Mouse (Mus musculus) macrophage (primary cell): ENCODE data around the gene Mef2a. TPM values are rescaled to one million over a fixed set of nuclear protein-coding genes. Genes with fewer than 3 reads are reported as not detected.

Source experiments
- H3K27ac ChIP-seq: fragments of 350-480 bp; formaldehyde crosslinking; 2 replicates; pipeline ENCODE4 v1.9.0; 2021
- H3K36me3 ChIP-seq: fragments of 350-480 bp; formaldehyde crosslinking; 2 replicates; pipeline ENCODE4 v1.9.0; 2021; ENCODE audit errors: inconsistent target
- H3K4me3 ChIP-seq: fragments of 350-480 bp; formaldehyde crosslinking; 2 replicates; pipeline ENCODE4 v1.9.0; 2021; ENCODE audit errors: inconsistent target
- H3K79me2 ChIP-seq: fragments of 350-480 bp; formaldehyde crosslinking; 2 replicates; pipeline ENCODE4 v1.9.0; 2021; ENCODE audit errors: inconsistent target
- WGBS: methylation state at CpG from one replicate; pipeline ENCODE4 v1.1.7; 2026; ENCODE audit warnings: inconsistent platforms; ENCODE audit not compliant: missing documents; 5-methylcytosine and 5-hydroxymethylcytosine counted together
- polyA plus RNA-seq: library from polyadenylated mRNA; stranded (reverse); fragments of 250-400 nt; gene quantifications from 3 replicates; pipeline ENCODE4 v1.2.4, GENCODE M21; 2018; ENCODE audit warnings: inconsistent platforms

Gene Mef2a
- polyA plus RNA-seq, 1 experiment from 2014 or later = 57.0 TPM

DNA sequence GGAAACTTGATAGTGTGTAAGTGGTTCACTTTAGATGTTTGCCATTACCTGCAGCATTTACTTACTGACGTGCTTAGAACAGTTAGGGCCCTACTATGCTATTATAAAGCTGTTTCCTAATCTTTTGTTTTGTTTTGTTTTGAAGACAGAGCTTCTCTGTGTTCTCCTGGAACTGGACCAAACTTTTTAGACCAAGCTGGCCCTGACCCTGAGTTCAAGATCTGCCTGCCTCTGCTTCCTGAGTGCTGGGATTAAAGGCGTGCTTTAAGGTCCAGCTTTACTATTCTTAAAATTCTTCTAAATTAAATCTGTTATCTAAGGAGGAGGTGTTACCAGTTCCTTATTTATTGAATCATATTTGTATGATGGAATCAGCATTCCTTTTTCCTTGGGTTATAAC is 126.6 kb downstream of the Mef2a start:
- H3K4me3 ChIP-seq = no peak overlapping the region
- no peak overlapping the region for H3K27ac ChIP-seq
- H3K79me2 ChIP-seq = peaks cover 88% of the 10 kb centered on the region
- peaks cover 5% of the 10 kb centered on the region for H3K36me3 ChIP-seq
- 93% methylated on average over 2 of the region's 2 CpGs for WGBS

DNA sequence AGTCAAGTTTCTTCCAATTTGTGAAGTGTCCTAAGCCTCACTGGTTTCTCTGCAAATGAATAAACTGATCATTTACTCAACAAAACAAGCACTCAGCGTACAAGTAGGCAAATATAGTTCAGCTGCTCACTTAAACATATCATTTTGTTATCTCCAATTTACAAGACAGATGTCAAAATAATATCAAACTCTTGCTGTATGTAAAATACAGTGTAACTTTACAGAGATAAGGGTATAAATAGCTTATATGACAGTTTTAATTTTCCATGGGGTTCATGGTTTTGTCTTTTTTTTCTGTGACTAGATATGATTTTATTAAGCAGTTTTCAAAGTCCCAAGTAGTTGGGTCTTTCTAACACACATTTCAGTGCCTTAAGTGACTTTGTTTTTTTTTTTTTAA is 127.4 kb downstream of the Mef2a start:
- Histone ChIP-seq H3K4me3 (no peak overlapping the region), H3K36me3 (peaks cover 2% of the 10 kb centered on the region), H3K79me2 (peaks cover 88% of the 10 kb centered on the region), H3K27ac (no peak overlapping the region)
- WGBS = 100% methylated on average over 1 of the region's 1 CpGs

- Histone ChIP-seq H3K36me3 (no peaks in the 10 kb centered on the region; the same call in none of the 2 replicates), H3K4me3 (no peak overlapping the region), H3K27ac (no peak overlapping the region), H3K79me2 (peaks cover 88% of the 10 kb centered on the region)
- 35% methylated on average over 4 of the region's 4 CpGs for WGBS
Measured at GRCm38 (mm10) chr7:67243894-67244282, 128.8 kb downstream of the Mef2a start.

DNA sequence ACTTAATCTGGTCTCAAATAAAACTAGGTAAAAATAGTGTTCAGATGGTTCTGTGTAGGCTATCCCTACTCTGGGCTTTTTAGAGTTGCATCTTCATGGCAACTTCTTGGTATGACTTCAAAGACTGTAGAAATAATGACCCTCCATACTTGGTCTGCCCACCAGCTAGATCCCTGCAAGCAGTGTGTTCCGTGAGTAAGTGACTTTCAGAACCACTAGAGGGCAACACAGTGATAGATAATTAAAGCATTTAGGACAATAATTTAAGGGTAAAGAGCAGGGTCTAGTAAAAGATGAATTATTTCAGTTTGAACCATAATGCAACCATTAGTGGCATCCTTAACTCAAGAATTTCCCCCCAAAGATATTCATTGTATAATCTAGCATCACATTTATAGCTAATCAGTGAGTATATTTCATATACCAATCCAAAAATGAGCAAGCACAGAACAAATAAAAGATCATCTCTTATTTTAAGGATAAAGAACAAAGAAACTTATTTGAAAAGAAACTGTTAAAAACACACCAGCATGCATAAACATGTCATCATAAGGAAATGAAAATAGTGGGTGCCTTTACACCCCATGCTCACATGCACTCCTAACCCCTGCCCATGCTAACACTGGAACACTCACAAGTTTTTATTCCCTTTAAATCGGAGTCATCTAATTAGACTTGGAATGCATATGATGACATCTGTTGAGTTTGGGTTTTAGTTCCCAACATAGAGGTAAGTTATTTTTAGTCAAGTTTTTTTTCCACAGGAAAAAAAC is 129.4 kb downstream of the Mef2a start:
- Histone ChIP-seq H3K36me3 (peaks cover under 1% of the 10 kb centered on the region), H3K79me2 (peaks cover 88% of the 10 kb centered on the region), H3K4me3 (no peak overlapping the region), H3K27ac (peak overlapping the region; percentile 52; the same call in 1 of the 2 replicates)
- WGBS = 64% methylated on average over 2 of the region's 2 CpGs

DNA sequence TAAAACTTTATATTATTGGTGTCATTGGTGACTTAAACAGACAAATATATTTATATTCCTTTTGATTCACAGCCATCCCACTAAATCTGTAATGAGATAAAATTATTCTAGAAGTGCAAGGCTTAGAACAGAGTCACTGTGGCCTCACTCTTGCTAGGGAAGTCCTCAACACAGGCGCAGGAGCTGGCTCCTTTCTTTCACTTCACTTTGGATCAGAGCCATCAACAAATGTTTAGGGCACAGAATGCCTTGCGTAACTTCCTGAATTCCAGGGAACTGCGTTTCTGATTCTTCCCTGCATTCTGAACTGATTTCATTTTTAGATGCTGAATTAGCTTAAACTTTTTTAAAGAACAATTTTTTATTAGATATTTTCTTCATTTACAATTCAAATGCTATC is 130.7 kb downstream of the Mef2a start:
- peaks cover 14% of the 10 kb centered on the region; the same call in 1 of the 2 replicates for H3K36me3 ChIP-seq
- 5% methylated on average over 3 of the region's 3 CpGs for WGBS
- peak overlapping the region; percentile 52 for H3K27ac ChIP-seq
- peaks cover 83% of the 10 kb centered on the region for H3K79me2 ChIP-seq
- H3K4me3 ChIP-seq = no peak overlapping the region

GRCm38 (mm10) chr7:67237752-67238151 is 134.9 kb downstream of the Mef2a start:
- H3K36me3 ChIP-seq = peaks cover 55% of the 10 kb centered on the region
- H3K79me2 ChIP-seq = peaks cover 44% of the 10 kb centered on the region
- 42% methylated on average over 2 of the region's 2 CpGs for WGBS
- H3K27ac ChIP-seq = no peak overlapping the region
- H3K4me3 ChIP-seq = no peak overlapping the region

DNA sequence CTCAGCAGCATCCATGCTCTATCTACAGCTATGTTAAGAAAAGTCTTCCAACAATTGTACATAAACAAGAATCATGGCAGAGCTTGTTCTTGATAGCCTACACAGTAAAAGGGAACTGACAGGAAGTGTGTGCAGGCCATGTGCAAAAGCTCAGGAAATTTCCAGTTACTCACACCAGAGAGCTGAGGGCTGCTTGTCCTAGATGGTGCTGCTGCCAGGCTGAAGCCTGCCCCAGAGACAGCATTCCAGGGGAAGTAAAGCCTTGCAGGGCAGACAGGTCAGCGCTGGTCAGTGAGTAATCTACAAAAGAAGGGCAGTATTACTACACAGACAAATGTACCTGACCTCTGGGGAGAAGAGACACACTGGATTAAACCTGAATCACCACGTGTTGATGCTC is 136.3 kb downstream of the Mef2a start:
- Histone ChIP-seq H3K4me3 (no peak overlapping the region), H3K36me3 (peaks cover 67% of the 10 kb centered on the region), H3K79me2 (peaks cover 39% of the 10 kb centered on the region), H3K27ac (no peak overlapping the region)
- 92% methylated on average over 2 of the region's 2 CpGs for WGBS

DNA sequence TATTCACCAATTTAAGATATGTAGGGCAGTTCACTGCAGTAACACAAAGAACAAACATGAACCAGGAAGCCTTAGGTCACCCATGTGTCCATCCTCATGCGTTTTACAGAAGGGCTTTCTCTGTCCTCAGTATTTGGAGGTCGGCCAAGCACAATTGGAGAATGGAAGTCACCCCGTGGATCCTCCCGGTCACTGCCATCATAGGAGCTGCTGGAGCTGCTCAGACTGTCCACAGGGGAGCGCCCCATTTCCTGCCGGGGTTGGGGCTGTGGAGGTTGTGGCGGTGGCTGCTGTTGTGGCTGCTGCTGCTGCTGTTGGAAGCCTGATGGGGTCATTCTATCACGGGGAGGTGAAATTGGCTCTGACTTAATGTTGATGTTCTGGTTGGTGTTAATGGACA is 137.9 kb downstream of the Mef2a start:
- Histone ChIP-seq H3K27ac (no peak overlapping the region), H3K4me3 (no peak overlapping the region), H3K79me2 (peaks cover 24% of the 10 kb centered on the region; the same call in 1 of the 2 replicates), H3K36me3 (peaks cover 67% of the 10 kb centered on the region)
- 91% methylated on average over 8 of the region's 8 CpGs for WGBS

- H3K4me3 ChIP-seq = no peak overlapping the region
- H3K27ac ChIP-seq = no peak overlapping the region
- H3K79me2 ChIP-seq = peaks cover under 1% of the 10 kb centered on the region; the same call in 1 of the 2 replicates
- 95% methylated on average over 14 of the region's 14 CpGs for WGBS
- peaks cover 58% of the 10 kb centered on the region for H3K36me3 ChIP-seq
Measured at GRCm38 (mm10) chr7:67232504-67232903, 140.2 kb downstream of the Mef2a start.

DNA sequence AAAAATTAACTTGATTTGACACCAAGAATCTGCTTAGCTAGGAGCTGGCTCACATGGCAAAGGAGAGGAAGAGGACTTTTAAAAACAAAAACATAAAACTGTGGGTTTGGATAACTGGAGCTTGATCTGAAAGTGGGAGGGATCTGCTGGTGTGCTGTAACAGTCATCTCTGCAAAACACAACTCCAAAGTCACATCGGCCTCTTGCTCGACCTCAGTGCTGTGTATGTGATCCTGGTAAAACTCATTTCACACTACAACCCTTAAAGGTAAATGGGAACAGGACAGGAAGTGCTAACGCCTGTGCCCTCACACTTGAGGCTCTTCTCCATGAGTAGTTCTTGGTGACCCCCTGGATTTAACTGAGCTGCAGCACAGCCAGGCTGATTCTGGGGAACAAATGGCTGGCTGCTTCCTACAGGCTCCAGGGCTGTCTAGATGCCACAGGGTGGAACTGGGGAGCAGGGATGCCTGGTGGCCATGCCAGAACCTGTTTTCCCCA is 142.0 kb downstream of the Mef2a start:
- peaks cover 45% of the 10 kb centered on the region for H3K36me3 ChIP-seq
- H3K27ac ChIP-seq = no peak overlapping the region
- WGBS = 86% methylated on average over 3 of the region's 3 CpGs
- H3K4me3 ChIP-seq = no peak overlapping the region
- no peaks in the 10 kb centered on the region for H3K79me2 ChIP-seq

DNA sequence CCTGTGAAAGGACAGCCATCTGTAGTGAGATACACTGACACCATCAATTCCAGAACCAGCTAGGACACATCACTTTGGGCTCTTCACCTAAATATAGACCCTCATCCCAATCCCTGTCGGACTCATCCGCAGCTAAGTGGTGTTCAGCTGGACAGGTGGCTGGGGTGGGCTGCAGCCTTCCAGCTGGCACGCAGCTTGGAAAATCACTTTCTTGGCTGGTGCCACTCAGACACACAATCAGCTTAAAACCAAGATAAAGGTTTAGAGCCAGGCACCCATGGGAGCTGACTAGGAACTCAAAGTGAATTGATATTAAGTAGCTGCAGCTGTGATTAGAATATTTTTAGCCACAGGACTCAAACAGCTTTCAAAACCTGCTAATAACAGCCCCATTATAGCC is 142.4 kb downstream of the Mef2a start:
- H3K4me3 ChIP-seq = no peak overlapping the region
- H3K27ac ChIP-seq = no peak overlapping the region
- H3K79me2 ChIP-seq = no peaks in the 10 kb centered on the region
- WGBS = 95% methylated on average over 3 of the region's 3 CpGs
- H3K36me3 ChIP-seq = peaks cover 41% of the 10 kb centered on the region

DNA sequence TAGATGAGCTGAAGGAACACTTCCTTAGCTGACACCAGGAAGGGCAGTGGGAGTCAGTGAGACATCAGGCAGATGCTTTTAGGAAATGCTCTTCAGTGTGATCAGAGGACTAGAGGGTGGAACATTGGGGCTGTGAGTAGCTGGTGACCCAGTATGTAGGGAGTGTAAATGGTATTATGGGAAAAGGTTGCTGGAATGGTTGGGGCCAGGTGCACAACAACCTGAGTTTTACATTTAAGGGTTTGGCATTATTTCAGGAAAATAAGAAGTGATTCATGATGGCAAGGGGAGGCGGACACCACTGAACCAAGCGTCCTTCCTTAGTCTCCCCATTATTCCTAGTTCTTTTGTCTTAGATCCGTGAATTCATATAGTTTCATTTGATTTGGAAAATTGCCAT is 143.0 kb downstream of the Mef2a start:
- H3K36me3 ChIP-seq = peaks cover 35% of the 10 kb centered on the region
- H3K4me3 ChIP-seq = no peak overlapping the region
- no peak overlapping the region for H3K27ac ChIP-seq
- WGBS = 94% methylated on average over 3 of the region's 3 CpGs
- H3K79me2 ChIP-seq = no peaks in the 10 kb centered on the region

GRCm38 (mm10) chr7:67228891-67229602 is 143.6 kb downstream of the Mef2a start:
- H3K36me3 ChIP-seq = peaks cover 29% of the 10 kb centered on the region
- 85% methylated on average over 5 of the region's 5 CpGs for WGBS
- no peak overlapping the region for H3K27ac ChIP-seq
- H3K4me3 ChIP-seq = no peak overlapping the region
- no peaks in the 10 kb centered on the region for H3K79me2 ChIP-seq

DNA sequence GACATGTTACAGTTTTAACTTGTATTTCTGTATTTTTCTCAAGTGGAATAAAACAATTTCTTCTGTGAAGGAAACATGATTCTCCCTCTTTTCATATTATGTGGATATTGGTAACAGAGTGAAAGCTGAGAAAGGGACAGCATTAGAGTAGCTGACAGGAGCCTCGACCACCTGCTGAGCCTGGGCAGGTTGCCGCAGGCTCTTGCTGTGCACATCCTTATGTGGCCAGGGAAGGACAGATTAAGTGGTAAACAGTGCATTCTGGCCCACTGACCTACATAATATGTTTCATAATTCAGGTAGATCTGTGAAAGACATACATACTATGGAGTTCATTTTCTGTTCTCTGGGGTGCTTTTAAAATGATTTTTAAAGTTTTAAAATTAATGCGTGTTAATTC is 144.3 kb downstream of the Mef2a start:
- H3K79me2 ChIP-seq = peaks cover 3% of the 10 kb centered on the region; the same call in 1 of the 2 replicates
- H3K27ac ChIP-seq = no peak overlapping the region
- H3K4me3 ChIP-seq = no peak overlapping the region
- WGBS = 100% methylated on average over 3 of the region's 3 CpGs
- peaks cover 22% of the 10 kb centered on the region; the same call in 1 of the 2 replicates for H3K36me3 ChIP-seq

DNA sequence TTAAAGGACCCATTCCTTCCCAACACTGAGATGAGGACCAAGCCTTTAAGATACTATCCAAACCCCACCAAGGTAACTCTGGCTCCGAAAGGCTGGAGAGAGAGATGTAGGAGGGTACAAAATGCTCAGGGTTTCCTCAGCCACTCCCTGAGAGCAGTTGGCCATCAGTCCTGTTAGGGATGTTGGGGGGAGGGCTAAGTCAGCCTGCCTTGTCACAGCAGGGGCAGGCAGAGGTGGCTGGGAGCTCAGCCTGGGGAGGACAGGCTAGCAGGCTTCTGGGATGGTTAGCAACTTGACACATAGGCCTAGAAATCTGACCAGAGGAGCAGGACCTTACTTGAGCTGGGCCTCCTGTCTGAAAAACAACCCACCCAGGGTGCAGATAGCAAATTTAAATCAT is 145.1 kb downstream of the Mef2a start:
- Histone ChIP-seq H3K36me3 (peaks cover 15% of the 10 kb centered on the region; the same call in 1 of the 2 replicates), H3K4me3 (no peak overlapping the region), H3K79me2 (peaks cover 11% of the 10 kb centered on the region; the same call in 1 of the 2 replicates), H3K27ac (no peak overlapping the region)
- 94% methylated on average over 1 of the region's 1 CpGs for WGBS
